Mouse (Mus musculus): ENCODE measurements at regions not wholly inside any gene's neighbourhood (a gene's known extent, or its start where the extent isn't known, plus 50 kb on each side); places are given as distances from the start of the nearest gene placed in this dataset.

GRCm38 (mm10) chr10:95112231-95112774, 167.7 kb upstream of the Plxnc1 start:
- TF ChIP-seq CTCF (IDR thresholded peaks at IDR 0.05; ENCODE audit: extremely low read depth, insufficient read depth, insufficient read length, insufficient replicate concordance) (no peak), POLR2A (IDR thresholded peaks at IDR 0.05; ENCODE audit: low read depth, low read length) (no peak)
- no peak for DNase-seq (ENCODE audit: low read depth in 1 of 2, low spot score in 2 of 2)
- Histone ChIP-seq H3K4me1 (ENCODE audit: control insufficient read depth, insufficient read depth, insufficient read length) (no peaks in the 10 kb centered on the region), H3K27me3 (ENCODE audit: control insufficient read depth, insufficient read depth, low read length) (no peaks in the 10 kb centered on the region), H3K27ac (ENCODE audit: insufficient read depth, low read length) (no peak overlapping the region), H3K36me3 (ENCODE audit: control insufficient read depth, insufficient read depth, low read length) (no peaks in the 10 kb centered on the region), H3K4me3 (ENCODE audit: extremely low read depth, insufficient read depth, insufficient read length) (no peak overlapping the region)
- 76% methylated on average over 14 of the region's 14 CpGs for WGBS

- DNase-seq (ENCODE audit: low read depth in 1 of 2, low spot score in 2 of 2): no peak
- TF ChIP-seq POLR2A (IDR thresholded peaks at IDR 0.05; ENCODE audit: low read depth, low read length): no peak
- TF ChIP-seq CTCF (IDR thresholded peaks at IDR 0.05; ENCODE audit: extremely low read depth, insufficient read depth, insufficient read length, insufficient replicate concordance): no peak
- Histone ChIP-seq H3K27me3 (ENCODE audit: control insufficient read depth, insufficient read depth, low read length) (no peaks in the 10 kb centered on the region), H3K27ac (ENCODE audit: insufficient read depth, low read length) (no peak overlapping the region), H3K4me3 (ENCODE audit: extremely low read depth, insufficient read depth, insufficient read length) (no peak overlapping the region), H3K36me3 (ENCODE audit: control insufficient read depth, insufficient read depth, low read length) (no peaks in the 10 kb centered on the region), H3K4me1 (ENCODE audit: control insufficient read depth, insufficient read depth, insufficient read length) (no peaks in the 10 kb centered on the region)
- 91% methylated on average over 21 of the region's 21 CpGs for WGBS
Measured at GRCm38 (mm10) chr10:95110786-95111185, 166.2 kb upstream of the Plxnc1 start.

DNA sequence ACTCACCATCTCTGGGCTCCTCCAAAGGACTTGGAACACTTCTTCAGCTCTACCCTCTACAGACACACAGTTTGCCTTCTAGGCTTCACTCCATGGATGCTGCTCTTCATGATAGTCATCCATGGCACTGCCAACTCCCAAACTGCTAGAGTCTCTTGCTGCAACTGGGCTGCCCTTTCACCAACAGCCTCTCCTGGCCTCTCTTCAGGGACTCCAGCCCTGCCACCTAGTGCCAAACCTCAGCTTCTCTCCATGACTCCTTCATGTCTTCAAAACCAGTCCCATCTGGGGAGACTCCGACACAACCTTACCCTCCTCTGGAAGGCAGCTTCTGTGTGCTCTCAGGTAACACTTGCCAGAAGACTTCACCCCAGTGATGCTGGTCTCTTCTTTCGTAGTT, 164.9 kb upstream of the Plxnc1 start:
- no peak for TF ChIP-seq CTCF (IDR thresholded peaks at IDR 0.05; ENCODE audit: extremely low read depth, insufficient read depth, insufficient read length, insufficient replicate concordance)
- WGBS: 91% methylated on average over 2 of the region's 2 CpGs
- Histone ChIP-seq H3K36me3 (ENCODE audit: control insufficient read depth, insufficient read depth, low read length) (no peaks in the 10 kb centered on the region), H3K27ac (ENCODE audit: insufficient read depth, low read length) (no peak overlapping the region), H3K4me3 (ENCODE audit: extremely low read depth, insufficient read depth, insufficient read length) (no peak overlapping the region), H3K27me3 (ENCODE audit: control insufficient read depth, insufficient read depth, low read length) (no peaks in the 10 kb centered on the region), H3K4me1 (ENCODE audit: control insufficient read depth, insufficient read depth, insufficient read length) (no peaks in the 10 kb centered on the region)
- no peak for DNase-seq (ENCODE audit: low read depth in 1 of 2, low spot score in 2 of 2)

- no peak overlapping the region for H3K4me3 ChIP-seq (ENCODE audit: extremely low read depth, insufficient read depth, insufficient read length)
- H3K4me1 ChIP-seq (ENCODE audit: control insufficient read depth, insufficient read depth, insufficient read length): no peaks in the 10 kb centered on the region
- H3K27me3 ChIP-seq (ENCODE audit: control insufficient read depth, insufficient read depth, low read length): no peaks in the 10 kb centered on the region
- no peak for DNase-seq (ENCODE audit: low read depth in 1 of 2, low spot score in 2 of 2)
- no peaks in the 10 kb centered on the region for H3K36me3 ChIP-seq (ENCODE audit: control insufficient read depth, insufficient read depth, low read length)
- H3K27ac ChIP-seq (ENCODE audit: insufficient read depth, low read length): no peak overlapping the region
- WGBS: 84% methylated on average over 3 of the region's 3 CpGs
- TF ChIP-seq POLR2A (IDR thresholded peaks at IDR 0.05; ENCODE audit: low read depth, low read length): no peak
- TF ChIP-seq CTCF (IDR thresholded peaks at IDR 0.05; ENCODE audit: extremely low read depth, insufficient read depth, insufficient read length, insufficient replicate concordance): no peak
Measured at GRCm38 (mm10) chr10:95107532-95108251, 163.1 kb upstream of the Plxnc1 start.

DNA sequence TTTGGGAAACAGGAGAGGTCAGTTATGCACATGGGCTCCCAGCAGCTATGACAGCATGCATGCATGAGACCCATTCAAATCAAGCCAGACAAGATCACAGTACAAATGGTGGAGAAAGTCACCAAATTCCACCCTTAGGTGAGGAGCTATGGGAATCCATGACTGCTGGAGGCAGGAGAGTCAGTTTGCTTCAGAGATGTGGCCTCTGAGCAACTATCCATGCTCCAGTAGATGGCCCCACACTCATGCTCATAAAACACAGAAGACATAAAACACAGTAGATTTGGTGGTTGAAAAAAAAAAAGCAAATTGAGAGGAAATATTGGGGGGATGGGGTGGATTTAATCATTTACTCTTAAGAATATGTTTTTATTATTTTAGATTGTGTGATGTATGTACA, 159.2 kb upstream of the Plxnc1 start:
- no peaks in the 10 kb centered on the region for H3K27me3 ChIP-seq (ENCODE audit: control insufficient read depth, insufficient read depth, low read length)
- TF ChIP-seq CTCF (IDR thresholded peaks at IDR 0.05; ENCODE audit: extremely low read depth, insufficient read depth, insufficient read length, insufficient replicate concordance): peak; percentile 18; the same call in 1 of the 2 replicates
- no peak for TF ChIP-seq POLR2A (IDR thresholded peaks at IDR 0.05; ENCODE audit: low read depth, low read length)
- DNase-seq (ENCODE audit: low read depth in 1 of 2, low spot score in 2 of 2): no peak
- no peak overlapping the region for H3K27ac ChIP-seq (ENCODE audit: insufficient read depth, low read length)
- no peaks in the 10 kb centered on the region for H3K4me1 ChIP-seq (ENCODE audit: control insufficient read depth, insufficient read depth, insufficient read length)
- H3K36me3 ChIP-seq (ENCODE audit: control insufficient read depth, insufficient read depth, low read length): no peaks in the 10 kb centered on the region
- H3K4me3 ChIP-seq (ENCODE audit: extremely low read depth, insufficient read depth, insufficient read length): no peak overlapping the region

- WGBS: 84% methylated on average over 4 of the region's 4 CpGs
- Histone ChIP-seq H3K27me3 (ENCODE audit: control insufficient read depth, insufficient read depth, low read length) (no peaks in the 10 kb centered on the region), H3K4me3 (ENCODE audit: extremely low read depth, insufficient read depth, insufficient read length) (no peak overlapping the region), H3K27ac (ENCODE audit: insufficient read depth, low read length) (no peak overlapping the region), H3K4me1 (ENCODE audit: control insufficient read depth, insufficient read depth, insufficient read length) (no peaks in the 10 kb centered on the region), H3K36me3 (ENCODE audit: control insufficient read depth, insufficient read depth, low read length) (no peaks in the 10 kb centered on the region)
- TF ChIP-seq CTCF (IDR thresholded peaks at IDR 0.05; ENCODE audit: extremely low read depth, insufficient read depth, insufficient read length, insufficient replicate concordance) (no peak), POLR2A (IDR thresholded peaks at IDR 0.05; ENCODE audit: low read depth, low read length) (no peak)
- no peak for DNase-seq (ENCODE audit: low read depth in 1 of 2, low spot score in 2 of 2)
Measured at GRCm38 (mm10) chr10:95102981-95103380, 158.3 kb upstream of the Plxnc1 start.

- Histone ChIP-seq H3K4me1 (ENCODE audit: control insufficient read depth, insufficient read depth, insufficient read length) (no peaks in the 10 kb centered on the region), H3K27me3 (ENCODE audit: control insufficient read depth, insufficient read depth, low read length) (no peaks in the 10 kb centered on the region), H3K36me3 (ENCODE audit: control insufficient read depth, insufficient read depth, low read length) (no peaks in the 10 kb centered on the region), H3K4me3 (ENCODE audit: extremely low read depth, insufficient read depth, insufficient read length) (no peak overlapping the region), H3K27ac (ENCODE audit: insufficient read depth, low read length) (no peak overlapping the region)
- WGBS: 81% methylated on average over 5 of the region's 5 CpGs
- DNase-seq (ENCODE audit: low read depth in 1 of 2, low spot score in 2 of 2): no peak
- TF ChIP-seq POLR2A (IDR thresholded peaks at IDR 0.05; ENCODE audit: low read depth, low read length) (no peak), CTCF (IDR thresholded peaks at IDR 0.05; ENCODE audit: extremely low read depth, insufficient read depth, insufficient read length, insufficient replicate concordance) (no peak)
Measured at GRCm38 (mm10) chr10:95099906-95100305, 155.3 kb upstream of the Plxnc1 start.
